Mouse (Mus musculus): ENCODE results near the gene Mb.

The Mb gene

GRCm38 (mm10) chr15:76979799-76980198 is 70.7 kb downstream of the Mb start:
- in situ Hi-C loops (cut with MseI, MboI), result no loop called here

GRCm38 (mm10) chr15:76976619-76977018 is 73.9 kb downstream of the Mb start:
- in situ Hi-C loops (cut with MseI, MboI), result no loop called here

GRCm38 (mm10) chr15:76973855-76974651 is 76.4 kb downstream of the Mb start:
- in situ Hi-C loops (cut with MseI, MboI), result no loop called here

GRCm38 (mm10) chr15:76973272-76973854 is 77.1 kb downstream of the Mb start:
- in situ Hi-C loops (cut with MseI, MboI), result no loop called here

GRCm38 (mm10) chr15:76972661-76973060 is 77.8 kb downstream of the Mb start:
- in situ Hi-C loops (cut with MseI, MboI), result no loop called here
